Mouse (Mus musculus) testis, adult 2 months (tissue): ENCODE data around the gene Rimkla.

Experiments
- CTCF ChIP-seq: fragments of 200-500 bp; IDR thresholded peaks from 2 replicates; pipeline ENCODE4 v1.5.1; 2012; ENCODE audit warnings: low read depth, mild to moderate bottlenecking, inconsistent platforms, low read length, moderate library complexity; ENCODE audit not compliant: control insufficient read depth, insufficient read depth, insufficient replicate concordance
- POLR2A ChIP-seq: fragments of 200-500 bp; IDR thresholded peaks from 2 replicates; pipeline ENCODE4 v1.6.1; 2012; ENCODE audit warnings: low read depth, mild to moderate bottlenecking, inconsistent platforms, low read length, moderate library complexity; ENCODE audit not compliant: control insufficient read depth

GRCm38 (mm10) chr4:119526329-119526845 is 34.0 kb upstream of the Rimkla start:
- TF ChIP-seq CTCF (no peak), POLR2A (no peak)
